Mouse (Mus musculus): ENCODE measurements around the gene Cpt1b.

DNA sequence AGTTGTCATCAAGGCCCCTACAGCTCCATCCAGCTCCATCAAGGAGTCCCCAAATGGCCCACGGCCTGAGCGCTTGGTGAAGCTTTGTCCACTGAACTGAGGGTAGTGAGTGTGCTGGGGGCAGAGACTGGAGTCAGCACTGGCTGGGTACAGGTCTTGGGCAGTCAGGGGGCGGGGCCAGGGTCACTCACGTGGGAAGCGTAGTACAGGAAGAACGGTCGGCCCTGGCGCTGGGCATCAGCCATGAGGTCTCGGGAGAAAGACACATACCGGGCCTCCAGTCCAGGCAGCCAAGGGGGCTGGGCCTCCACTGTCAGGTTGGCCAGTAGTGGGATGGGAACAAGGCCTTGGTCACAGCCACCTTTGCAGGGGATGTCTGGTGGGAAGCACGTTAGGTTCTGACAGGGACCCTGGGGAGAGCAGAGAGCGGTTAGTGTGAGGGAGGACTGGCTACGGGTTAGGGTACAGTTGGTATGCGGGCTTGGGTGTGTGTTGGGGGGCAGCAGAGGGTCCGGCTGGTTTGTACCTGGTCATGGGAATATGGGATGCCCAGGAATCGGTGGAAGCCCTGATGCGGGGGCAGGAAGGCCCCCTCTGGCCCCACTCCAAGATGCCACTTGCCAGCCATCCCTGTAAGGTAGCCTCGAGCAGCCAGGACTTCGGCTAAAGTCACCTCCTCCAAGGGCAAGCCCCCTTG, 49.1 kb upstream of the Cpt1b start:
- no peak for TF ChIP-seq CTCF (IDR thresholded peaks at IDR 0.05; ENCODE audit: borderline replicate concordance, control insufficient read depth, extremely low read depth, insufficient read depth, low read length, poor library complexity)
- no peak for TF ChIP-seq POLR2A (IDR thresholded peaks at IDR 0.05; ENCODE audit: control insufficient read depth, extremely low read depth, insufficient read depth, low read length, poor library complexity)

Data from thymus, adult 2 months (tissue).